Mouse (Mus musculus) pancreas, adult 10 weeks (tissue): Measurements from ENCODE around the gene Tnfaip6. TPM values are rescaled to one million over a fixed set of nuclear protein-coding genes. Genes with fewer than 3 reads are reported as not detected.

Experiments used
- polyA plus RNA-seq: library from polyadenylated mRNA; stranded (reverse); fragments of 350-450 nt; fragmentation: Illumina TruSeq; extraction: RNeasy Lipid Tissue Mini Kit (QIAGEN cat#74804); gene quantifications from one replicate; pipeline ENCODE4 v1.2.3, GENCODE M21; 2015; ENCODE audit warnings: low read depth, low replicate concordance; ENCODE audit not compliant: insufficient read depth

The Tnfaip6 gene
- polyA plus RNA-seq = 0.65 TPM

GRCm38 (mm10) chr2:52037882-52038281 lies at the start of gene Tnfaip6:
Tnfaip6 (plus strand) TSS chr2:52038009.

GRCm38 (mm10) chr2:52072491-52073140 lies 34.8 kb downstream of the Tnfaip6 start, which contains the start of gene Rif1:
Rif1 (plus strand) TSS chr2:52072832.

Other genes starting within 250 kb of the Tnfaip6 start
- 5.7 TPM for gene Rbm43, start 102.8 kb upstream of the Tnfaip6 start, polyA plus RNA-seq
- 3.7 TPM for gene Nmi, start 64.5 kb upstream of the Tnfaip6 start, polyA plus RNA-seq
- 4.5 TPM for gene Rif1, start 34.8 kb downstream of the Tnfaip6 start, polyA plus RNA-seq